Mouse (Mus musculus) layer of hippocampus, postnatal 25 days (tissue): ENCODE data around the gene Ciapin1. TPM values are rescaled to one million over a fixed set of nuclear protein-coding genes. Genes with fewer than 3 reads are reported as not detected.

ENCODE experiments used
- DNase-seq, 2 experiments: peaks; one replicate each; pipeline ENCODE4 v3.0.0; 2022; ENCODE audit warnings: mixed read lengths in 2 of 2, low spot score in 1 of 2; ENCODE audit errors: extremely low spot score in 1 of 2
- total RNA-seq, 2 experiments: library from RNA; stranded (reverse); gene quantifications; 2 replicates each; pipeline ENCODE4 v1.2.3; 2021

Gene Ciapin1
- total RNA-seq, 2 experiments from 2014 or later = 70.8 to 71.9 TPM

- DNase-seq = no peak
Observed at GRCm38 (mm10) chr8:94781155-94781837, 56.9 kb downstream of the Ciapin1 start.

- no peak for DNase-seq
Observed at GRCm38 (mm10) chr8:94780491-94781154, 57.5 kb downstream of the Ciapin1 start.

GRCm38 (mm10) chr8:94779534-94780294, 58.4 kb downstream of the Ciapin1 start:
- no peak for DNase-seq

- DNase-seq = no peak
Observed at GRCm38 (mm10) chr8:94778895-94779533, 59.1 kb downstream of the Ciapin1 start.

- DNase-seq = no peak
Observed at GRCm38 (mm10) chr8:94778473-94778872, 59.7 kb downstream of the Ciapin1 start.

GRCm38 (mm10) chr8:94778036-94778435, 60.1 kb downstream of the Ciapin1 start:
- DNase-seq = no peak

- DNase-seq = no peak
Observed at GRCm38 (mm10) chr8:94776346-94776745, 61.8 kb downstream of the Ciapin1 start.

- DNase-seq = no peak
Observed at GRCm38 (mm10) chr8:94774601-94775000, 63.6 kb downstream of the Ciapin1 start.

- DNase-seq = peak in 1 of 2 experiments; percentile 47
Observed at GRCm38 (mm10) chr8:94773700-94774171, 64.4 kb downstream of the Ciapin1 start.

- no peak for DNase-seq
Observed at GRCm38 (mm10) chr8:94773048-94773447, 65.1 kb downstream of the Ciapin1 start.

GRCm38 (mm10) chr8:94771941-94772670, 66.1 kb downstream of the Ciapin1 start, which contains the start of gene Cx3cl1:
TSS of gene Cx3cl1 (plus strand) at chr8:94772009.
- DNase-seq = peak; percentile 78 to 79

- no peak for DNase-seq
Observed at GRCm38 (mm10) chr8:94770945-94771344, 67.2 kb downstream of the Ciapin1 start.

Other genes starting within 250 kb of the Ciapin1 start
- 10 to 100 TPM; 24.3 to 30.2 TPM for gene Rspry1, start 236.4 kb downstream of the Ciapin1 start, total RNA-seq
- gene Fam192a, start 236.4 kb downstream of the Ciapin1 start, total RNA-seq = 10 to 100 TPM; 40.5 to 42.0 TPM
- 100 to 1,000 TPM; 154 to 158 TPM for gene Arl2bp, start 171.8 kb downstream of the Ciapin1 start, total RNA-seq
- 10 to 100 TPM; 62.1 to 74.8 TPM for gene Pllp, start 142.1 kb downstream of the Ciapin1 start, total RNA-seq
- gene Ccl22, start 92.8 kb downstream of the Ciapin1 start, total RNA-seq = not detected
- 100 to 1,000 TPM; 490 to 500 TPM for gene Cx3cl1, start 66.3 kb downstream of the Ciapin1 start, total RNA-seq
- 1 to 10 TPM; 3.3 to 5.2 TPM for gene Ccl17, start 27.9 kb downstream of the Ciapin1 start, total RNA-seq
- 10 to 100 TPM; 81.5 to 96.6 TPM for gene Coq9, start within 50 bp of the Ciapin1 start, total RNA-seq
- 10 to 100 TPM; 65.6 to 67.4 TPM for gene Polr2c, start 19.1 kb upstream of the Ciapin1 start, total RNA-seq
- 10 to 100 TPM; 31.2 to 32.7 TPM for gene Dok4, start 38.0 kb upstream of the Ciapin1 start, total RNA-seq
- 1 to 10 TPM; 2.0 to 2.3 TPM for gene Ccdc102a, start 79.7 kb upstream of the Ciapin1 start, total RNA-seq
- gene Adgrg5, start 85.3 kb upstream of the Ciapin1 start, total RNA-seq = under 1 TPM in 1 of 2 experiments, not detected in 1; 0.87 TPM
- gene Adgrg1, start 136.4 kb upstream of the Ciapin1 start, total RNA-seq = 100 to 1,000 TPM; 101 to 103 TPM
- gene Adgrg3, start 179.3 kb upstream of the Ciapin1 start, total RNA-seq = under 1 TPM; 0.21 to 0.22 TPM
- gene Drc7, start 216.7 kb upstream of the Ciapin1 start, total RNA-seq = 1 to 10 TPM; 1.4 to 1.5 TPM
- 10 to 100 TPM; 40.1 to 45.4 TPM for gene Katnb1, start 242.8 kb upstream of the Ciapin1 start, total RNA-seq